Mouse (Mus musculus): ENCODE data around the gene Coro1c.

Gene Coro1c

DNA sequence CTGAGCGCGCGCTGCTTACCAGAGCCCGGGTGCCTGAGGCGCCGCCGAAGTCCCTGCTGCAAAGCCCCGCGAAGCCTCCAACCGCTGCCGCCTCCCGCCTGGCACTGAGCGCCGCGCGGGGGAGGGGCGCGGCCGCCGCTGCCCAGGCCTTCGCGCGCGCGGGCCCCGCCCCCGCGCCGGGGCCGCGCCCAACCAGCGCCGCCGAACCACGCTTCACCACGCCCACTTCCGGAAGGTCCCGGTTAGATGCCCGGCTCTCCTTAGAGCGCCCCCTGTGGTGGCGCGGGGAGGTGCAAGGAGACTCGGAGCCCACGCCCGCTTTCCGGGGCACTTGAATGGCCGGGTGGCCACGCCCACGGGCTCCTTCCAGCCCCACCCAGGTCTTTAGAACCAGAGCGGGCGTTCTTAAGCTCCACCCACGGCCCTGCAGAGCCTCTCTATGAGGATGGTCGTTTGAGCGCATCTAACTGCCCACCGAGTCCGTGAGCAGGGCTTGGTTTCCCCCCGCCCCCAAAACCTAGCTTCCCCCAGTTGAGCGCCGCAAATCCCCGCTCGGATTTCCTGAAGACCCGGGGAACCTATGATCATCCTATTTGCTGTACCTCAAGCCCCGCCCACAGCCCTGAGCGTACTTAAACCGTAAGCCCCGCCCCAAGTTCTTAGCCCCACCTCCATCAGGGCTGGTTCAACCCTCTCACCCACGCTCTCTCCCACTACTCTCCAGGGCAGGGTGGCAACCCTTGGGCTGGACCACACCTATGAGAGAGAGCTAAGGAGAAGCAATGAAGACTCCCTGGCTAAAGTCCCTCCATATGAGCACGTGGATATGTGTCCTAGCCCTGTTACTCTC lies at the start of gene Coro1c:
TSS of gene Coro1c (minus strand) at position 167 of the 850 bp plus-strand sequence.
- DNase-seq (ENCODE audit: low read depth, low spot score) = peak; percentile 99

DNA sequence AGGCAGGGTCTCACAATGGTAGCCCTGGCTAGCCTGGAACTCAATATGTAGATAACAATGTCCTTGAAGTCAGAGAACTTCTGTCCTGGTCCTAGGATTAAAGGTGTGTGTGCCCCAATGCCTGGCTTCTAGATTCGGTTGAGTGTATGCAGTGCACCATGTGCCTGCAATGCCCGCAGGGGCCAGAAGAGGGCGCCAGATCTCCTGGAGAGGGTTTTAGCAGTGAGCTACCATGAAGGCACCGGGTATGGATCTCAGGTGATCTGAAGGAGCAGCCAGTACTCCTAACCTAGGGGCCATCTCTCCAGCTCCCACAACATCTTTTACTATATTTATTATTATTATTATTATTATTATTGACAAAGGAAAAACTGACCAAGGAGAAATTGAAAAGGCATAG lies 48.0 kb upstream of the Coro1c start:
- DNase-seq (ENCODE audit: low read depth, low spot score) = peak; percentile 90

DNA sequence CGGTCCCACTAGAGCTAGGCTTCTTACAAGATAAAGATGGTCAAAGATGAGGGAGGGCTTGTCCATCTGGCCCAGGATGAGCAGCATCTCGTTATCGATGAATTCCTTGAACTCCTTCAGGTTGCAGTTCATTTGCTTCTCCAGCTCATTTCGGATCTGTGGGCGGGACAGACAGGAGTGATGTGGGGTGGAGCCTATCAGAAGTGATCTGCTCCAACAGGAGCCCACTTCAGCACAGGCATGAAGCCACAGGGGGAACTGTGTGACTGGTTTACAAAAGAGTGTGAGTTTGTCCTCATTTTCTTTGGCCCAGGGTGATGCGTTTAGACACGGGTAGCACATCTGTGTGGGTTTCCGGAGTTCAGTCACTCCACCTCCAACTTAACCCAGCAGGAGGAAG lies 47.1 kb upstream of the Coro1c start:
- no peak for DNase-seq (ENCODE audit: low read depth, low spot score)

DNA sequence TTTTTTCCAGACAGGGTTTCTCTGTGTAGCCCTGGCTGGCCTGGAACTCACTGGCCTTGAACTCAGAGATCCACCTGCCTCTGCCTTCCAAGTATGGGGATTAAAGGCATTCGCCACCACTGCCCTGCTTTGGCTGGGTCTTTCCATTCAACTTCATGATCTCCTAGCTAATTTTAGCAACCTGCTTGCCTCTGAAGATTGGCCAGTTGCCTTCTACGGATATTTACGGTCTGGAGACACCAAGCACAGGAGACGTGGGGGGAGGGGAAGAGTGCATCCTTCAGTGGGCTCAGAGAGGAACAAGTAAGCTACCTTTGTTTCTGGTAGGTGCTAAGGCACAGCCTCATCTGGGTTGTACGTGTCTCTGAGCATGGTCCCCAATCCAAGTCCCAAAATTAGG lies 46.7 kb upstream of the Coro1c start:
- no peak for DNase-seq (ENCODE audit: low read depth, low spot score)

DNA sequence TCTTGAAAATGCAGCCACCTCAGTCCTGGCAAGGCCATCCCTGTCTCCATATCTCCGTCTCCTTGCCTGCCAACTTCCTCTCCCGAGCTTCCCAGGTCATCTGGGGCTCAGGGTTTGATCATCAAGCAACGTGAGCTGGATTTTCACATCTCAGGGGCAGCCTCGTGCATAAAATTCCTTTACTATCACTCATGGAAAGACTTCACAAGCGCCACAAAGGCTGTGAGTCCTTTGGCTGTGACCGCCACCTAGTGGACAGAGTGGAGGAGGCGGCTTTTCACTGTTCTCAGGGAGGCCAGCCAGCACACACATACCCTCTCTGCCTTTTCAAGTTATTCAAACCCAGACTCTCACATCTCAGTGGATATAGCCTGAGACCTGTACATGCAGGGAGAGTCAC lies 45.9 kb upstream of the Coro1c start:
- peak; percentile 87 for DNase-seq (ENCODE audit: low read depth, low spot score)

DNA sequence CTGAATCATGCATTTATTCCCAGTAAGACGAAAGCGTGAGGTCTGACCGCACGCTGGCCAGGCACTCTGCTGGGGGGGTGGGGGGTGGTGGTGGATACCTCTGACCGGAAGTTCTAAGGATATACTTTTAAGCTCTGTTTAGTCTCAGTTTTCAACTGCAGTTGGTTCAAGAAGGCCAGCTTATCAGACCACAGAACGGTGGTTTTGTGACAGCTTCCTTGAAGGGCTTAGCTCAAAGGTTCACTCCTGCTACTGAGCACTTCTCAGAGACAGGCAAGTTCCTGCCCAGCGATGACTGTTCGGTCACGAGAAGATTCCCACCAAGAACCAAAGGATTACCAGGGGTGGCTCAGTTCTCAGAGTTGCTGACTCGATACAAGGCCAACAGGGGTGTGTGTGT lies 44.0 kb upstream of the Coro1c start:
- DNase-seq (ENCODE audit: low read depth, low spot score) = no peak

DNA sequence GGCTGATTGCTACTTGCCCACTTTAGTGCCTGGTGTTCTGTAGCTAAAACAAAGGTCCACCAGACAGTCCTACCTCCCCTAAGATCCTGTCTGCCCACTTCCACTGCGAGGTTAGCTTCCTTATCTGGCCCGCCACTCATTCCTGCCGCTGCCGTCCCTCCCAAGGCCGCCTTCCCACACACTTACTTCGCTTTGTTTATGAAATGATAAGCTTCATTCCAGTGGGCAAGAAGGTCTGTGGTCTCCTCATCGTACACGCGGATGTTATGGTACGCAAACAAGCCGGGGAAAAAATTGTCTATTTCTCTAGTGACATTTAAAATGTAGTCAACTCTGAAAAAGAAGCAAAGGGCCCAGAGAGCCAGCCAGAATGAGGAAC lies 43.1 kb upstream of the Coro1c start:
- DNase-seq (ENCODE audit: low read depth, low spot score) = no peak

DNA sequence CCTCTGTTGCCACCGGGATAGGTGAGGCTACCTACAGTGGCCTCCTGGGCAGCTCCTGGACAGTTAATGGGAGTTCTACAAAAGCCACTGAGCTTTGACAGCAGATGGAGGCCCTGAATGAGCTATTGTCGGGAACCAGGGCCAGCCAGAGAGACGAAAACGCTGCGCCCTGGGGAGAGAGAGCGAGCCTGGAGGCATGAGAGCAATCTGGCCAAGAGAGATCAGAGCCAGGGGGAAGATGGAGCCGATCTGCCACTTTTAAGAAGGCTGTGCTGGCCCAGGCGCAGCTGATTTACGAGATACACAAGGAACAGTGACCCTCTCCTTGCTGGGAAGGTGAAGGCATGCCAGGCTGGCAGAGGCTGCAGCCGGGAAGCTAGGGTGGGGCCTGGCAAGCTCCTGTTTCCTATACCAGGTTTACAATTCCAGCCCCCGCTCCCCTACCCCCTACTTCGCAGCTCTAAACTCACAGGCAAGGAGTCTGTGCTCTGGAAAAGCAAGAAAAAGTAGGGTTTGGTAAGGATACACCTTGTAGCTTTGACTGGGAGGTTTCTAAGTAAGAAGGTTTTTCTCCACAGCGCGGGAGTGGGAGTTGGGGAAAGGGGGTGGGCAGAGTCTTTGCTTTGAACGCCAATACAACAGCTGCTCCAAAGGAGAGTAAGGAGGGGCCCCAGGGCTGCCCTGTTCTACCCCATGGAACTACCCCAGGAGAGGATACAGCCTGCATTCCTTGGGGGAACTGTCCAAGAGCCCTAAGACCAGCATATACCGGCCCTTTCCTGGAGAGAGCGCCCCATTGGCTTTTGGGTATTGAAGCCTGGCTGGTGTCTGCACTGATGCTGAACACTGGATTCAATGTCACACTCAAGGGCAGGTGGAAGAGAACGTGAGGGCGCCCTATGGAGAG lies 42.5 kb upstream of the Coro1c start:
- DNase-seq (ENCODE audit: low read depth, low spot score) = no peak

DNA sequence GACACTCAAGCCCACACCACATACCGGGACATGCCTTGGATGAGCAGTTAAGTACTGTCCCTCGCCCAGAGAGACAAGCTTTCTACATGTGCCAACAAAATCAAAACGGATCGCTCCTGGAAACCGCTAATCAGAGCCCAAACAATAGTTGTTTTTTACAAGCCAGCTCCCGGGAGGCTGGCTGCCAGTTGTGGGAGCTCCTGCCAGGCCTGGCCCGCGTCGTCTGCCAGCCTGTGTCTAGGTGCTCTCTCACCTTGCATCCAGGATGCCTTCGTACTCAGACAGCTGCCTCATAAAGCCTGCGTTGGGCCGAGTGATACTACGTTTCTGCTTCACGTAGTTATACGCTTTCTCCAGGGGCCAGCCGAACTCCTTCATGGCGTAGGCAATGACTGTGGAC lies 41.6 kb upstream of the Coro1c start:
- DNase-seq (ENCODE audit: low read depth, low spot score) = no peak

DNA sequence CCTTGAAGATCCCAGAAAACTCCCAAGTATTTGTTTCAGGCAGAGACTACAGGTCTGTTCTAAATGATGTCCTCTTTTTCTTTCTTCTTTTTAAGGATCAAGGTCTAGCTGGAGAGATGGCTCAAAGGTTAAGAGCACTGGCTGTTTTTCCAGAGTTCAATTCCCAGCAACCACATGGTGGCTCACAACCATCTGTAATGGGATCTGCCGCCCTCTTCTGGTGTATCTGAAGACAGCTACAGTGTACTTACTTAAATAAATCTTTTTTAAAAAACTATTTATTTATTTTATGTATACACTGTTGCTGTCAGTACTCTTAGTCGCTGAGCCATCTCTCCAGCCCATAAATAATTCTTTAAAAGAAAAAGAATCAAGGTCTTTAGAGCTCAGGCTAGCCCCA lies 38.7 kb upstream of the Coro1c start:
- no peak for DNase-seq (ENCODE audit: low read depth, low spot score)

DNA sequence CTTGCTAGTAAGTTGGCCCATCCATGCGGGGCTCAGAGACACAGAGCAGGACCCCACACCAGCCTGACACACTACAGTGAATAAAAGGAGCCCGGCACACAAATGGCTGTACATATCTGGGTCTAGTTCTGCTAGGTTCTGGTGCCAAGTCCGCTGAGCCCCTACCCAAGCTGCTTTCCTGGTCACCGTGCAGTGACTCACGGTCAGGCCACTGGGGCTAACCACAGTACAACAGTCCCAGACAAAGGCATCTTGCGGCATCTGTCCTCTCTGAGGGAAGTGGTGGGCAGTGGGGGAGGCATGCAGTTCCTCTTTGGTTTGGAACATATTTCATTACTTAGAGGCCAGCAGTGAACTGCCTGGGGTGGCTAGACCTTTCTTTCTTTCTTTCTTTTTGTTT lies 36.6 kb upstream of the Coro1c start:
- DNase-seq (ENCODE audit: low read depth, low spot score) = no peak

DNA sequence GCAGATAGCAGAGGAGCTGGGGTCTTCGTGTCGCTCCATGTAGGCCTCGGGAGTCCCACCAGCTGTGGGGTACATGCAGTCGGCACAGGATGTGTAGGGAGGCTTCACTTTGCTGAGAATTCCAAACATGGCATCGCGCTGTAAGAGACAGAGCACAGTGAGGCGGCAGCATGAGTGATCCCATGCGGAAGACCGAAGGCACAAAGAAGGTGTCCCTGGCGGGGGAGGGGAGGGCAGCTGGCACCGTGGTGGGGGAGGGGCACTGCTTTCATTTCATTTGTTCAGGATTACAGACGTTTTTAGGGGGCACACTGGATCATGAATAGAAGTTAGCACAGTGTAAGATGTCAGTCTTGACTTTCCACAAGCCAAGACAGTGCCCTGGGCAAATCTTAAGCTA lies 34.8 kb upstream of the Coro1c start:
- DNase-seq (ENCODE audit: low read depth, low spot score) = no peak

DNA sequence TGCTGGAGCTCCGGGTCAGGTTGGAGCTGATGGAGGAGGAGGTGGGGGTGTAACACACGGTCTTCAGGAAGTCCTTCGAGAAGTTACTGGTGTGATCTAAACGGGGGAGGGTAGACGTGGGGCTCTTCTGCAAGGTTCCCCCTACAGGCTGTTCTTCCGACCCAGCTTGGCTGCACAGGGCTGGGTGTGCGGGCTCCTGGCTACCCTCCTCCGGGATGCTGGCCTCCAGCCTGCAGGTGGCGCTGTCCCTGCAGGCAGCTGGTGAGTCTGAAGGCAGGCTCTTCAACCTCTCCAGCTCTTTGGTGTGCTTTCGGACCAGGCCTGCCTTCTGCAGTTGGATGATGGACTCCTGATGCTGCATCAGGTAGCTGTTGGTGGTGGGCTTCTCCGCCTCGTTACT lies 34.0 kb upstream of the Coro1c start:
- no peak for DNase-seq (ENCODE audit: low read depth, low spot score)

DNA sequence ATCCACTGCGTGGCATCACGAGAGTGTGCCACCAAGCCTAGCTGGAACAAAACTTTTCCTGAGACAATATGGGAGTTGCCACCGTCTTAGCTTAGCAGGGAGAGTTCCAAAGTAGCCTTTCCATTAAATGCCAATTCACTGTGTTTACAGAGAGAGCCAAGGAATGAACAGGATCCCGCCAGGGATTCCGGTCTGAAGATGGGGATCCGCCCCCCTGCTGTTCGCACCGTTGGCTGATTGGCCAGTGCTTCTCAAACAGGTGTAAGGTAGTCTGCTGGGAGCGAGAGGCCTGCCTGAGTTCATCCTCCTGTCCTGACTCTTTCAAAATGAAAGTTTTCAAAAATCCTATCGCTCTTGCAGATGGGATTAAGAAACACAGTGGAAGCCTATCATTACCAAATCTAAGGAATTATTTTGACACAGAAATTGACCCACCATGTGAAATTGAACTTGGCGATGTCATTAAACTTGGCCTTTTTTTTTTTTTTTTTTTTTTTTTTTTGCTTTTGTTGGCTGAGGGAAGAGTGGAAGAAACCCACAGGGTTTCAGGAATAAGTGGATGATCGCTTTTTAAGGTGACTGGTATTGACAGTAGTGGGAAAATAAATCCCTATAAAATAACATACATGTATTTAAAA lies 30.8 kb upstream of the Coro1c start:
- no peak for DNase-seq (ENCODE audit: low read depth, low spot score)

DNA sequence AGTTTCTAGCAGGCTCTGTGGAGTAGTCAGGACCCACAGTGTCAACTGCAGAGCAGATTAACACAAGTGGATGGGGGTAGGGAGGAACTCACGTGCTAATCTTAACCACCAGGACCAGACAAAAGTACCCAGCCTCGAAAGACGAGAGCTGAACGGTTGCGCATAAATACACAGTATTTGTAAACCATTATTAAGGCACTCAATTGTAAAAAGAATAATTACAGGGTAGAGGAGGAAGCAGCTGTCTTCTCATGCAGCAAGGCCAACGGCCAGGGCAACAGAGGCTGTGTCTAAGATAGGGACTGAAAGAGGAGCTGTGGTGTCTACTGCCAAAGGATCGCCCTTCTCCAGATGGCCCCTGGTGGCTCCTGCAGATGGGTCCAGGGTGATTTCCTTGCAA lies 29.1 kb upstream of the Coro1c start:
- DNase-seq (ENCODE audit: low read depth, low spot score) = no peak

DNA sequence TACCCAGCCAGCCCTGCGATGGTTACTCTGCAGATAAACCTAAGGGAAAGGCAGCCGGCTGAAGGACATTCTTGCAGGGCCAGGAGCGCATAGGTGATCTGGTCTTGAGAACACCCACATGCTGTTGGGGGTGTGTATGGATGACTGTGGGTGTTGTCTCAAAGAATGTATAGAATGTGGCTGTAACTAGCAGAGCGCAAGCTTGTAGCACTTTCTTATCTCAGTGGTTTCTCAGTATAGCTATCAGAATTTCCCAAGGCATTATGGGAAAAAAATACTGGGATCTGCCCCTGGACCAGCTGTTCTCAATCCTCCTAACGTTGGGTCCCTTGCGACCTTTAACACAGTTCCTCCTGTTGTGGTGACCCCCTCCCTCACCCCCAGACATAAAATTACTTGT lies 25.3 kb upstream of the Coro1c start:
- no peak for DNase-seq (ENCODE audit: low read depth, low spot score)

DNA sequence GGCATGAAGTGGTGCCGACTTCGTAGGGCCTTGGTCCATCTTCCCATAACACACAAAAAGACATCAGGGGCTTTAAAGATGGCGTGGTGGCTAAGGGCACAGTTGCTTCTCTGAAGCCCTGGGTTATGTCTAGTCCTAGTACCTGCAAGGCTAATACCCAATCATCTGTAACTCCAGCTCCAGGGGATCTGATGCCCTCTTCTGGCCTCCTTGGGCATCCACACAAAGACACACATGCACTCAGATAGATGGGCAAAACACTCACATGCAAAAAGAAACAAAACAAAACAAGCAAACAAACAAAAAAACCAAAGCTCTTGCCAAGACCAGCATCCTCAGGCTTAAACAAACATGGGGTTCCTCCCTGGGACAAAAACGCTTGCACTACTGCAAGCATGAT lies 24.9 kb upstream of the Coro1c start:
- no peak for DNase-seq (ENCODE audit: low read depth, low spot score)

DNA sequence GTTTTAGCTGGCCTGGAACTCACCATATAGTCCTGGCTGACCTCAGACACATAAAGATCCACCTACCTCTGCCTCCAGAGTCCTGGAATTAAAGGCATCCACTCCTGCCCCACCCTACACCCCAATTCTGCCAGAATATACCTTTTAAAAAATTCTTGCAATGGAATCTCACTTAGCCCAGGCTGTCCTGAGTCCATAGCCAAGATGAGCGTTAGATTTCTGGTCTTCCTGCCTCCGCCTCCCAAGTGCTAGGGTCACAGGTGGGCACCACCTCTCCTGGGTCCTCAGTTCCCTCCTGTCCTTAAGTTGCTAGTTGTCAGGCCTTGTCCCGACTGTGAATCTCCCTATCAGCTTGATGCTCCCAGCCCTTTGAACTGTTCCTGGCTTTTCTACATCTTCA lies 23.8 kb upstream of the Coro1c start:
- no peak for DNase-seq (ENCODE audit: low read depth, low spot score)

DNA sequence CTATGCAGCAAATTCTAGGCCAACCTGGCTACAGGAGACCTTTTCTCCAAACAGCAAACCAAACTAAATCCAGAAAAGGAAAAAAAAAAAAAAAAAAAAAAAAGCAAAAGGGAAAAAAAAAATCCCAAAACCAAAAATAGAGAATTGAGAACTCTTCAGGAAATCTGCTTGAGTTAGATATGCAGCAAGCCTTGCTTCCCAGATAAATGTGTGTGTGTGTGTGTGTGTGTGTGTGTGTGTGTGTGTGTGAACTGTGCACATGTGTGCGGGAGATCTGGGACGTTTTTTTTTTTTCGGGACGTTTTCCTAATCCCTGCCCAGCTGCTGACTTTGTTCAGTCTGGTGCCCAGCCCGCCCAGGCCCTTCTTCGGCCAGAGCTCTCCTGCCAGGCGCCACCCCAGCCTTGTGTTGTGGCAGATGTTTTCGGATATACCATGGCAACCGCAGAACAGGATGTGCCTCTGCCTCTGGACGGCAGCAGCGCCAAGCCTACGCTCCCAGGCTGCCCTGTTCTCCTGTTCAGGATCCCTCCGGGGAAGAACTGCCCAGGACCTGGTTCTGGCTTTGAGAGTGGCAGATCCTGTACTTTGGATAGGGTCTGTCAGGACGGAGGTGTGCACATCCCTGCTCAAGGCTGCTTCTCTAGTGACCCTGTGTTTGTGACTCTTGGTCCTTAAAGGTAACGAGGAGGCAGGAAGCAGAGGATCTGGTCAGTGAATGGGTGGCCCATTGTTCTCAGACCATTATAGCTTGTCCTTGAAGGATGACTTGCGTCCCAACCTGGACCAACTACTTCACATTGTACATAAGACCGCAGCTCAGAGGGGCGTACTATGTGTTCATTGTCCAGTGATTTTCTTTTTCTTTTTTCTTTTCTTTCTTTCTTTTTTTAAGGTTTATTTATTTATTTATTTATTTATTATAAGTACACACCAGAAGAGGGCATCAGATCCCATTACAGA lies 22.4 kb upstream of the Coro1c start:
- DNase-seq (ENCODE audit: low read depth, low spot score) = peak; percentile 84

DNA sequence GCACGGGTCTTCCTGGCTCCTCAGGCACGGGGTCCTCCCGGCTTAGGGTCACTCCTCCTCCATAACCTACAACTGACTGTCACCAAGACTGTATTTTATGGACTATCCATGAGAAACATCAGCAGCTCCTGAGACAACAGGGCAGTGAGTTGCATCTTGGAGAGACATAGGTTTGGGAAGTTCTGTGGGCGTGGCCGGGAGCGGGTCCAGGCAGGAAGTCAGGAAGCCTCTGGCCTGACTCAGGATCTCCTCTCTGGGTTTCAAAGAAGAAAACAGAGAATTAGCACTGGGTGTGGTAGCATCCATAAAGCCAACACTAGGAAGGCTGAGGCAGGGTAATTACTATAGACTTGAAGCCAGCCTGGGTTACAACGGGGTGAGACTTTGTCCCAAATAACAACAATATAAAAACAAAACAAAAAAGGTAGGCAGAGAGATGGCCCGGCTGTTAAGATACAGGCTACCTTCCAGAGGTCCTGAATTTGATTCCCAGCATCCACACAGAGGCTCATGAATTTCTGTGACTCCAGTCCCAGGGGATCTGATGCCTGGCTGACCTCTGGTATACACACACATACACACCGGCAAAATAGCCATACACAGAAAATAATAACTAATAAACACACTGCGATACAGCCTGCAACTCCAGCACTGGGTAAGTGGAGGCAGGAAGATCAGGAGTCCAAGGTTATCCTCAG lies 21.5 kb upstream of the Coro1c start:
- no peak for DNase-seq (ENCODE audit: low read depth, low spot score)

DNA sequence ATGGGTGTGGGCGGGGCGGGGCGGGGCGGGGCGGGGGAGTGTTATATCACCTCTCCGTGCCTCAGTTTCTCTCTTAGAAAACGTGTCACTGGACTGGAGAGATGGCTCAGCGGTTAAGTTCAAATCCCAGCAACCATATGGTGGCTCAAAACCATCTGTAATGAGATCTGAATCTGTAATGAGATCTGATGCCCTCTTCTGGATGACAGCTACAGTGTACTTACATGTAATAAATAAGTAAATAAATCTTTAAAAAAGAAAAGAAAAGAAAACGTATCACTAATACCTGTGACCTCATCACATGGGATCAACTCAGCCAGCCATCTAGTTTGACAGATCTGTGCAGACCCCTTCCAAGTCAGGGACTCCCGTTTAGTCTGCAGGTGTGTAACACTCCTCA lies 21.0 kb upstream of the Coro1c start:
- no peak for DNase-seq (ENCODE audit: low read depth, low spot score)

All from mesoderm, embryonic 11.5 days (tissue).